Mouse (Mus musculus) brown adipose tissue, adult 24 weeks (tissue): ENCODE measurements around the gene Zfp553. TPM values are rescaled to one million over a fixed set of nuclear protein-coding genes. Genes with fewer than 3 reads are reported as not detected.

ENCODE experiments used
- H3K27ac ChIP-seq: fragments of 200-500 bp; replicated peaks from 2 replicates; pipeline ENCODE4 v1.5.1; 2012; ENCODE audit warnings: low read depth, mild to moderate bottlenecking, low read length
- H3K4me1 ChIP-seq: fragments of 200-500 bp; 2 replicates; pipeline ENCODE4 v1.6.1; 2012; ENCODE audit warnings: low read length, mixed read lengths; ENCODE audit not compliant: control insufficient read depth, insufficient read depth, insufficient read length
- H3K4me3 ChIP-seq: fragments of 200-500 bp; 2 replicates; pipeline ENCODE4 v1.5.1; 2012; ENCODE audit warnings: low read depth, mild to moderate bottlenecking, low read length, moderate library complexity; ENCODE audit not compliant: insufficient read depth
- polyA plus RNA-seq: library from polyadenylated mRNA; stranded (reverse); fragments of >200 nt; gene quantifications from 2 replicates; pipeline ENCODE4 v1.2.4, GENCODE M21; 2012; ENCODE audit not compliant: missing spikeins, insufficient read depth, insufficient read length

The Zfp553 gene
- 3.3 and 3.4 TPM in 2 replicates for polyA plus RNA-seq

DNA sequence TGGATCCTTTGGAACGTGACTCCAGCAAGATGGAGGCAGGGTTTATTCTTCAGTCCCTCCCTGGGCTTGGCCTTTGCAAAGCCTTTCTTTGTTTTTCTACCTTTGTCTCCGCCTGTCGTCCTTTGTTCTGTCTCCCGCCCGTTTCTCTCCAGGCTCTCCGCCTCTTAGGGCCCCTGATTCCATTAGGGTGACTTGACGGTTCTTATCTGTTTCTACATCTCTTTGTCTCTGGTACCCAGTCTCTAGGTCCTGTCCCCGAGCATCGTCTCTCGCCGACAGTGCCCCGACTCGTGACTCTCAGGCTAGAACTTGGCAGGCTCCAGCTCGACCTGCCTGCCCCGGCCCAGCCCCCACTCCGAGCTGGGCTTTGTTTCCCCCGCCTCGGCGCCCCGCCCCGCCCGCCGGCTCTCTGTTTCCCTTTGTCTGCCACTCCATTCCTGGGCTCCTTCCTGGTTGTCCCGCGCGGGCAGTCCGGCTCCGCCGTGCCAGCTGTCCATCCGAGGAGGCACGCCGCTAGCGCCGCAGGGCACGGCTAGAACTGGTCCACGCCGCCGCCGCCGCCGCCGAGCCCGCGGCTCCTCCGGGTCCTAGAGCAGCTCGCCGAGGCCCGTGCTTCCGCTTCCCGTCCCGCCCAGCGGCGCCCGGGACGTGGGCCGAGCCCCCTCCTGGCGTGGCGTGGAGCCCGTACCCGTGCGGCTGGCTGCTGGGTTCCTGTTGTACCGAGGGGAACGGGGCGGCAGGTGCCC, at the start of gene Zfp553, which contains the start of gene Sept1:
Zfp553 (plus strand) TSS at position 440 of the 746 bp plus-strand sequence.
Sept1 (minus strand) TSS at position 509 of the 746 bp plus-strand sequence.
- H3K4me1 ChIP-seq = peaks cover 2% of the 10 kb centered on the region; the same call in 1 of the 2 replicates
- H3K27ac ChIP-seq = peak within 1 kb of the TSS; percentile 80
- peak within 1 kb of the TSS; percentile 97 for H3K4me3 ChIP-seq

DNA sequence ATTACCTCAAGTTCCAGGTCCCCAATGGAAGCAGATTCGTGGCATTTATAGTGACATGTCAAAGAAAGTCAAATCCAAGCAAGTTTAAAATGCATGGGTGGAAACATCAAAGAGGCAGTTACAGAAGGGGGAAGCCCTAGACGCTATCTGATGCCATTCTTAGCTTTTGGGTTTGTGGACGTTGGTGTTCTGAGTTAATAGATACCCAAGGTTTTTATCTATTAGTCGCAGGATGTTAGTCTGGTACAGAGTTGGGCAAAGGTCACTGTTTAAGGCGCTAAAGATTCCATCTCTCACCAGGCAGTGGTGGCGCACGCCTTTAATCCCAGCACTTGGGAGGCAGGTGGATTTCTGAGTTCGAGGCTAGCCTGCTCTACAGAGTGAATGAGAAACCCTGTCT, 49.5 kb upstream of the Zfp553 start:
- no peak overlapping the region for H3K27ac ChIP-seq
- H3K4me1 ChIP-seq = no peaks in the 10 kb centered on the region

DNA sequence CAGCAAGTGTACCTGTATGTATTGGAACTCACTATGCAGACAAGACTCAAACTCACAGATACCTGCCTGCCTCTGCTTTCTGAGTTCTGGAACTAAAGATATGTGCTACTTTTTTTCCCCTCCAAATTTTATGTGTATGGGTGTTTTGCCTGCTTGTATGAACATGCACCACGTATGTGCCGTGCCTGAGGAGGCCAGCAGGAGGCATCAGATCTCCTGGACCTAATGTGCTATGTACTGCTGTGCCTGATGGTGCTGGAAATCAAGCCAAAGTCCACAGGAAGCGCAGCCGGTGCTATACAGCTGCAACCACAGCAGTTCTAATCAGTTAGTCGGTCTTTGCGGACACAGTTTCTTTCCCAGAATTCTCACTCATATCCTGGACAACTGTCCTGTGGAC, 49.0 kb upstream of the Zfp553 start:
- H3K4me3 ChIP-seq = no peak overlapping the region
- no peak overlapping the region for H3K27ac ChIP-seq
- no peaks in the 10 kb centered on the region for H3K4me1 ChIP-seq

More for the DNA sequence above, 49.5 kb upstream of the Zfp553 start:
- no peak overlapping the region for H3K4me3 ChIP-seq

DNA sequence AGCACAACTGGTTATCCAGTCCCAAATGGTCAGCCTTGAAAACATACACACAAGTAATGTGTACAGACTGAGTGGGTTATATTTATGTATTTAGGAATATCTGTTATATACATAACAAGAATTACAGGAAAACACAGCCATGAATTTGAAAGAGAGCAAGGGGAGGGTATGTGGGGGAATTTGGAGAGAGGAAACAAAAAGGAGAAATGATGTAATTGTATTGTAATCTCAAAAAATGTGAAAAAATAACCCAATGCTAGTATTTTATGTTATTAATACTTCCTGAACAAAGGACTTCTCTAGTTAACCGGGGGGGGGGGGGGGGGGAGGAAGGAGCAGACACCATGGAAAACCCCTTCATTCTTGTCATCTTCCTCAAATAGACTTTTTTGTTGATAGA, 48.1 kb upstream of the Zfp553 start:
- Histone ChIP-seq H3K4me3 (no peak overlapping the region), H3K4me1 (no peaks in the 10 kb centered on the region), H3K27ac (no peak overlapping the region; the same call in 1 of the 2 replicates)

DNA sequence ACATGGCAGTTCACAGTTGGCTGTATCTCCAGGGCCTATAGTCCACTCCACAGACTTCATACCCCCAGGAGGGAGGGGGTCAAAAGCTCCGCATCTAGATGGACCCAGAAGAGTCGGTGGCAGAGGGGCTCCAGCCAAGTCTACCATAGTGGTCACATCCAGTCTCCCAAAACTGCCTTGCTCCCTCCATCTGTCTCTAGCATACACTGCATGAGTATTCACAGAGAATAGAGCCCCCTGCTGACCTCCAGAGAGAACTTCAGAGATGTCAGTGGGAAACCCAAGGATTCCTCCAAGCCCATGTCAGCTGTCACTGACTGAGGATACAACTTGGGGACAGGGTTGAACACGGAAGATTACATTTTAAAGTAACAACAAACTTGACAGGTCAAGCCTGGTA, 47.3 kb upstream of the Zfp553 start:
- Histone ChIP-seq H3K27ac (no peak overlapping the region), H3K4me1 (no peaks in the 10 kb centered on the region), H3K4me3 (no peak overlapping the region)

DNA sequence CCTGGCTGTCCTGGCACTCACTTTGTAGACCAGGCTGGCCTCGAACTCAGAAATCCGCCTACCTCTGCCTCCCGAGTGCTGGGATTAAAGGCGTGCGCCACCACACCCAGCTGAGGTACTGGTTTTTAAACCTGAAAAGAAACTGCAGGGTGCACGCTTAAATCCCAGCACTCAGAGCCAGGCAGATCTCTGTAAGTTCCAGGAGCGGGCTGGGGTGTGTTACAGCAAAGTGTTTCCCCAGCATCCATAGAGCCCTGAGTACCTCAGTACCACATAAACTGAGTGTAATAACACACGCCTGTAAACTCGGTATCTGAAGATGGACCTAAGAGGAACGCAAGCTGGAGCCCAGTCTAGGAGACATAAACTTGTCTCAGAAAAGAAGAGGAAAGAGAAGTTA, 45.5 kb upstream of the Zfp553 start:
- Histone ChIP-seq H3K4me3 (no peak overlapping the region), H3K27ac (no peak overlapping the region), H3K4me1 (no peaks in the 10 kb centered on the region)

DNA sequence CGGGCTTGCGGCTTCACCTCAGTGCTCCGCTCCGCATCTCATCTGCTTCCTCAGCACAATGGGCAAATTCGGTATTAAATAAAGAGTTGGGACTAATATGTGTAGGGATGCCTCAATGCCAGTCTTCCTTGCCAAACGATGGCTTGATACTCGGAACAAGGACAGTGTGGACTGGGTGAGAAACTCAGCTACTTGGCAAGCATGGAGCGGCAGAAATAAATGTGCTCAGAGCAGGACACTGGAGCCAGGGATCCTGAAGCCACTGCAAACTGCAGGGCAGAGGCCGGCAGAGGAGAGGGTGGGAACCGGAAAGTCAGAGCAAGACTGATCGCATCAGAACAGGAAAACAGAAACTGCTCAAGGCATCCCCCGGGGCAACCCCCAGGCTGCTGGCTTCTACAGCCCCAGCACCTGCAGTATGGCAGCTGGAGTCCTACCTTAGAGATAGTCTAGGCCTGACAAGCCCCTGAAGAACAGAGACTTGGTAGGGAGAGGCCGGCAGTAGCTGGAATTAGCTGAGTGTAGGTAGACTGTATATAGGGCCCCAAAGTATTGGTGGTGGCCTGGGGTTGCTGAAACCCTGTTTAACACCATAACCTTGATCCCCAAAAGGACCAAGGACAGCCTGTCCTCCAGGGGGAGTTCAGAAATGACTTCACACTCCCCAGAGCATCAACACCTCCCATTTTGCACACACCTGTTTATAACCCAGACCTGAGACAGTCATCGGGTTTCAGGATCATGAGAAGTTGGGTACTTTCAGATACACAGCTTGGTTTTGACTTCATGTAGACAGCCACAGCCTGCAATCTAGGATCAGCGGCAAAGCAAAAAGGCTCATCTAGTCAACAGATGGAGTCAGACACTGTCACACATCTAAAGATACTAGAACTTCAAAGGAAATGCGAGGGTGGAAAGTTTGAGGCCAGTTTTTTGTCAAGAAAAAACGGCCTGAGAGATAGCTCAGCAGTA, 44.3 kb upstream of the Zfp553 start:
- Histone ChIP-seq H3K4me3 (no peak overlapping the region), H3K27ac (no peak overlapping the region), H3K4me1 (no peaks in the 10 kb centered on the region)

DNA sequence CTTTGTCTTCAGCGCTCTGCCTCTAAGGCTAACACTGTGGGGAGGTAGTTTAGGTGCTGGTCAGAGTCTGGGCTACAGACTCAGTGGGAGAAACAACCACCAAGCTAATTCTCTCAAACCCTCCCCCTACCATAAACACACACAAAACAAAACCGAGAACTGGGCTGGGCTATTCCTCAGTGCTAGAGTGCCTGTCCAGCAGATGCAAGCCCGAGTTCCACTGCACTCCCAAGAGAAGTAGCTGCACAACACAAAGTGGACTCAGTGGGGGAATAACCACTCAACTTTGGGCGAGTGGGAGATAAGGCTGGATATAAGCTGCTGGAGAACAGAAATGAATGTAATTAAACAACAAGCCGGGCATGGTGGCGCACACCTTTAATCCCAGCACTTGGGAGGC, 42.2 kb upstream of the Zfp553 start:
- H3K4me1 ChIP-seq = peaks cover 5% of the 10 kb centered on the region
- H3K27ac ChIP-seq = no peak overlapping the region
- H3K4me3 ChIP-seq = no peak overlapping the region

DNA sequence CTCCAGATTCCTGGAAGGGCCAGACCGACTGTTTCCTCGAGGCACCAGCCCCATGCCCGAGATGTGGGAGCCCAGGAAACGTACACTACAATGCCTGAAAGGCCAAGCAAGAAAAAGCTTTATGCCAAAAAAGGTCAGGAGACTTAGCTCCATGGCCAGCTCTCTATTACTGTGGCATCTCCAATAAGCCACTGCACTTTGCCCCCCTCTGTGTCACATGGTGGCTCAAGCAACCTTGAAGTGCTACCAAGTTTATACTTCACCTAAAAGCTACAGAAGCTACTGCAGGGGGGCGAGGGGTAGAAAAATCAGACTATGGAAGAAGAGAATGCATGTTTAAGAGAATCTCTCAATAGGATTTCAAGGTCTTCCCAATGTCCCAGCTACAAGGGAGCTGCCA, 39.9 kb upstream of the Zfp553 start:
- peaks cover 5% of the 10 kb centered on the region for H3K4me1 ChIP-seq
- no peak overlapping the region for H3K27ac ChIP-seq
- no peak overlapping the region for H3K4me3 ChIP-seq

DNA sequence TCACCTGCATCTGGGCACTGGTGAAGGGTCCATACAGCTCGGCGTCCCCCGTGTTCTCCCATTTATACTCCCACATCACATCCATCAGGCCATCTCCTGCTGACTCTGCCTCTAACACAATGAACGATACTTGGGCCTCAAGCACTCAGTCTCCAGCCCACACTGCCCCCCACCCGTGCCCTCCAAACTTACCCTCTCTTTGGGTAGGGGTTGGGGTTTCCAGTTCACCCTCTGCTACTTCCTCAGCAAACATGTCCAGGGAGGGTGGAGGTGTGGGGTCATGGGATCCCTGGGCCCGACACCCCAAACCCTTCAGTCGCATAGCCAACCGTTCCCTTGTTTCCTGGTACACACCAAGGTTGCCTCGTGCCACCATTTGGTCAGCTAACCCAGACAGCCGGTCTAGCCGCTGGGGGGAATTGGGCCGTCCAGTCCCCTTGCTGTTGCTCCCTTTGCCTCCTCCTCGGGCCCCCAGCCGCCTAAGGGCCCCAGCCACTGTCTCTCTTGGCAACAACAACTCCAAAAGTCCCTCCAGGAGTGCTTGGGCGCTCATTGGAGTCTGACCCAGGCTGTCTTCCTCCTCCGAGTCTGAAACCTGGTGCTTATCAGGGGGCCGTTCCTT, 38.7 kb upstream of the Zfp553 start:
- H3K4me1 ChIP-seq = peaks cover 5% of the 10 kb centered on the region

DNA sequence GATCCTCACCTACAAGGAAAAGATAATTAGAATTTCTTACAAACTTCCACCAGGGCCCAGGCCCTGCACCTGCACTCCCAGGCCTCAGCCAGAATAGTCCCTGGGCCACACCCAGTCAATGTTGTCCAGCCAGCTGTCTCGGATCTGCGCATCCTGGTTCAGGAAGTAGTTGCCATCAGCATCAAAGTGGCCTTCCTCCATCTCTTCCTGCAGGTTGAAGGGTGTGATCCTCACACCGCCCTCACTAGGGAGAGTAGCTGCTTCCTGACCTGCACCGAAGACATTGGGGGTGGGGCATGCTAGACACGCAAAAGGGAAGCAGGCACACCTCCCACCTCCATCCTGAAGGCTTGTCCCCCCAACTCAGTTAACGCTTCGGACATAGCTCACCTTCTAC, 38.2 kb upstream of the Zfp553 start:
- Histone ChIP-seq H3K27ac (no peak overlapping the region), H3K4me1 (peaks cover 5% of the 10 kb centered on the region), H3K4me3 (peak overlapping the region; percentile 82)

More for the DNA sequence above, 38.7 kb upstream of the Zfp553 start:
- H3K4me3 ChIP-seq = no peak overlapping the region
- no peak overlapping the region for H3K27ac ChIP-seq

DNA sequence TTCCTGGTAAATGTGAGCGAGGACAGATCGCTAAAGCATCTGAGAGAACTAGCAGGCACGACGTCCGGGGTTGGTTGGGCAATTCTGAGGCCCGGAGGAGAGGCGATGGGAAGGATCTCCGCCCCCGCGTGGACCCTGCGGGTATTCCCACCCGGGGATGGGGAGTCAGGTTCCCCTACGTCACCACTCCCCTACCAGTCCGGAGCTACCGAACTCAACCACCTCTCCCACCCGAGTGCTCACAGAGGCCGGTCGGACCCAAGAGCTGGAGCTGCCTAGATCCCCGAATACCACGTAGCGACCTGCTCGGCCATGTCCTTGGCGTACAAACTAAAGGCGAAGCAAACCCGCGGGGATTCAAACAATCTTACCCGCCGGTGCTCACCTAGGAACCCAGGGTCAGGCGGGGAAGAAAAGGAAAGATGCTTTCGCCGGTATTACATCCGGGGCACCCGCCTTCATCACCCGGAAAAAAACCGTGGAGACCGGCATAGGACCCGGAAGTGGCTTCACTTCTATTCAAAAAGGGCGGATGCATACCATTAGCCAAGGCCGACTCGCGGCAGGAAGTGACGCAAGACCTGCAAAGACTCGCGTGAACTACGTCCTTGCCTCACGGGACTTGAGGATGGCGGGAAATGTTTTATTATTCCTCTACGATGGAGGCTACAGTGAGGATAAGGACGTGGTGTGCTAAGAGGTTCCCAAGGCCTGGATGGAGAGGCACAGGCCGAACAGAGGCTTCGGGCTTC, 37.1 kb upstream of the Zfp553 start, which contains the start of gene Cd2bp2:
Cd2bp2 (minus strand) TSS at position 507 of the 752 bp plus-strand sequence.
- peak within 1 kb of the TSS; percentile 82 for H3K4me3 ChIP-seq
- peaks cover 5% of the 10 kb centered on the region for H3K4me1 ChIP-seq
- peak within 1 kb of the TSS; percentile 56 for H3K27ac ChIP-seq

DNA sequence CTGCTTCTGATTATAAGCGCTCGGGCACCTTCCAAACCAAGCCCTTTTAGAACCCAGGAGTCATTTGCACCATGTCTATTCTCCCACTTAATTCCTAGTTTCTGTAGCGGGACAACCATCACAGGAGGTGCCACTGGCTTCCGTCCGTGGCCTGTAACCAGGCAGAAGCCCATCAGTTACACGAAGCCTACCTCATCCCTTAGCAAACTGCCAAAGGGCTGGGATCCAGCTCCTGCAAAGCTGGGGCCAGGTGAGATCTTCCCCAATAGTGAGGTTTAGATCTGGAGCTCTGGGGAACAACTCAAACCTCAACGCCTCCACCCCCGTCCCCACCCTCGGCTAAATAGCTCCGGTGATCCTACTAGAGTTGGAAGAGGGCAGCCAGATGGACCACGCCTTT, 36.4 kb upstream of the Zfp553 start:
- H3K4me3 ChIP-seq = peak overlapping the region; percentile 63
- H3K4me1 ChIP-seq = peaks cover 5% of the 10 kb centered on the region
- 0 out of 2 replicates have a peak overlapping the region, but pooled peaks have one; percentile 35 for H3K27ac ChIP-seq

DNA sequence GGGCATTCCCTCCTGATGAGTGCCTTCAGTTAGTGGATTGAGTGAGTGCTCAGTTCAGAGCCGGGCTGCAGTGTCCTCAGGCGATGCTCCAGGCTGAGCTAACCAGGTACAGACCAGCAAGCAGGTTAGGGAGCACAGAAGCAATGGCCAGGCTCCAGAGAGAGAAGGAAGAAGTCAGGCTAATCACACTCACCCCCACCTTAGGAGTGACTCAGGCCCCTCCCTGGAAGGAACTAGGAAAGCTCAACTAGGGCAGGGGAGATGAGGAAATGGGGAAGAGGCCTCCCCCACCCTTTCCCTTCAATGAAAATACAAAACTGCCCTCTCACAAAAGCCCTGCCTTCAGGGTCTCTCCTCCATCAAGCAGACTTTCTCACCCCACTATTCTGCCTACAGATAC, 26.3 kb upstream of the Zfp553 start:
- Histone ChIP-seq H3K4me3 (peak overlapping the region; percentile 93), H3K27ac (peak overlapping the region; percentile 35; the same call in 1 of the 2 replicates), H3K4me1 (no peaks in the 10 kb centered on the region)
